Mouse (Mus musculus) limb, embryonic 11.5 days (tissue): ENCODE results near the gene Ip6k1. TPM values are rescaled to one million over a fixed set of nuclear protein-coding genes. Genes with fewer than 3 reads are reported as not detected.

Experiments
- ATAC-seq: fragments of 200-750 bp; cut with Nextera tagmentation; 2 replicates; pipeline ENCODE4 v1.8.0; 2017; ENCODE audit warnings: low read depth; ENCODE audit not compliant: insufficient number of reproducible peaks, low FRiP score, low TSS enrichment
- DNase-seq: peaks from one replicate; pipeline ENCODE4 v3.0.0-alpha.2; 2015; ENCODE audit warnings: low spot score
- H3K27ac ChIP-seq: fragments of 300-500 bp; sonication (generic); replicated peaks from 2 replicates; pipeline ENCODE4 v1.5.1; 2014; ENCODE audit warnings: low read depth, mild to moderate bottlenecking, low read length
- H3K27me3 ChIP-seq: fragments of 300-500 bp; sonication (generic); 2 replicates; pipeline ENCODE4 v1.6.1; 2014; ENCODE audit warnings: mild to moderate bottlenecking, low read length, mixed read lengths; ENCODE audit not compliant: control insufficient read depth, insufficient read depth
- H3K36me3 ChIP-seq: fragments of 300-500 bp; sonication (generic); 2 replicates; pipeline ENCODE4 v1.6.1; 2014; ENCODE audit warnings: mild to moderate bottlenecking, low read length, moderate library complexity, mixed read lengths; ENCODE audit not compliant: control insufficient read depth, insufficient read depth
- H3K4me1 ChIP-seq: fragments of 300-500 bp; sonication (generic); 2 replicates; pipeline ENCODE4 v1.6.1; 2014; ENCODE audit warnings: low read length, mixed read lengths; ENCODE audit not compliant: control insufficient read depth, insufficient read depth
- H3K4me2 ChIP-seq: fragments of 300-500 bp; sonication (generic); 2 replicates; pipeline ENCODE4 v1.6.1; 2014; ENCODE audit warnings: low read depth, mild to moderate bottlenecking, moderate library complexity; ENCODE audit not compliant: severe bottlenecking
- H3K4me3 ChIP-seq: fragments of 300-500 bp; sonication (generic); 2 replicates; pipeline ENCODE4 v1.5.1; 2014; ENCODE audit warnings: low read depth, low read length
- H3K9ac ChIP-seq: fragments of 300-500 bp; sonication (generic); 2 replicates; pipeline ENCODE4 v1.6.1; 2014; ENCODE audit warnings: mild to moderate bottlenecking, low read length
- H3K9me3 ChIP-seq: fragments of 300-500 bp; sonication (generic); 2 replicates; pipeline ENCODE4 v1.6.1; 2016; ENCODE audit warnings: low read length; ENCODE audit not compliant: control insufficient read depth
- WGBS: fragments of 180-500 bp; shearing (Covaris S2); extraction: QIAGEN DNeasy Blood & Tissue Kit; methylation state at CpG from one replicate; pipeline ENCODE4 v1.1.7; 2014; 5-methylcytosine and 5-hydroxymethylcytosine counted together
- microRNA-seq: library from miRNA; unstranded; fragments of <30 nt; microRNA quantifications from one replicate; pipeline ENCODE4, GENCODE M21; 2016
- polyA plus RNA-seq: library from polyadenylated mRNA; unstranded; fragments of >200 nt; fragmentation: Nextera tagmentation; extraction: Ambion mirVana; gene quantifications from 2 replicates; pipeline ENCODE4 v1.2.1, GENCODE M21; 2014

The Ip6k1 gene
- polyA plus RNA-seq, 1 experiment from 2014 or later = 30.5 TPM

DNA sequence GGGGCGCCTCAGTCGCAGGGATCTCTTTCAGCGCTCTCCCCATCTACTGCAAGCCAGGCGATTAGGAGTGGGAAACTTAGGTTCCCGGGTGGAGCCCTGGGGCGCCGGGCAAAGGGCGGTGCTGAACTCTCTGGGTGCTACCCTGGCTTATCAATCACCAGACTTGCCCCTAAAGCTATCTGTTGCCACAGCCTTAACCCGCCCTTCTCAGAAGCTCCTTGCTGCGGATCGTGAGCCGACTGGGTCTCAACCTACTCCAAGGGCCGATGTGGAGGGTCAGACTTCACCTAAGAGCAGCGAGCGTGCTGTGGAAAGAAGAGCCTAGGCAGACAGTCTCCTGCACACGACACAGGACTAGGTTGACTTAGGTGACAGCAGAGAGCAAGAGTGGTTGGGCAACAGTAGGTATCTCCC is 92.7 kb downstream of the Ip6k1 start:
- under 1% methylated on average over 16 of the region's 16 CpGs for WGBS
- peak; percentile 19 for ATAC-seq

DNA sequence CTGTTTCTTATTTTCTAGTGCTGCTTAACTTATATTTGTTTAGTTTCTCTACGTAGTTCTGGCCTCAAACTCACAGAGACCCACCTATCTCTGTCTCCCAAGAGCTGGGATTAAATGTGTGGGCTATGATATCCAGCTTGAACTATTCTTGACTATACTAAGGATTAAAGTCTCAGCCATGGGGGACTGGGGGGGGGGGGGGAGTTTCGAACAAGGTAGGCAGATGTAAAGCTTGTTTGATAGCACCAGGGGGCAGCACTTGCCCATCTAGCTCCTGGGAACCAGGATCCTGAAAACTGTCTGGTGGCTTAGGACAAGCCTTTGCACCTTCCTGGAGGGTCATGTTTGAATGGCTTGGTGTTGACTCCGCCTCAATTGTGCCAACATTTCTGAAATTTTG is 93.2 kb downstream of the Ip6k1 start:
- peak overlapping the region; percentile 88; the same call in 1 of the 2 replicates for H3K4me3 ChIP-seq
- H3K4me1 ChIP-seq = peaks cover 9% of the 10 kb centered on the region
- no peak overlapping the region for H3K9ac ChIP-seq
- H3K27me3 ChIP-seq = no peaks in the 10 kb centered on the region
- peak; percentile 79 for DNase-seq
- no peaks in the 10 kb centered on the region for H3K9me3 ChIP-seq
- H3K27ac ChIP-seq = no peak overlapping the region
- ATAC-seq = no peak
- H3K4me2 ChIP-seq = peak overlapping the region; percentile 93
- WGBS = 11% methylated on average over 3 of the region's 3 CpGs
- peaks cover 3% of the 10 kb centered on the region for H3K36me3 ChIP-seq

More for the DNA sequence above, 92.7 kb downstream of the Ip6k1 start:
- Histone ChIP-seq H3K36me3 (peaks cover 7% of the 10 kb centered on the region), H3K9ac (peak overlapping the region; percentile 55), H3K4me3 (peak overlapping the region; percentile 88), H3K27ac (0 out of 2 replicates have a peak overlapping the region, but pooled peaks have one; percentile 36), H3K4me2 (peak overlapping the region; percentile 93), H3K4me1 (peaks cover 9% of the 10 kb centered on the region), H3K9me3 (no peaks in the 10 kb centered on the region), H3K27me3 (no peaks in the 10 kb centered on the region)
- DNase-seq = peak; percentile 38

DNA sequence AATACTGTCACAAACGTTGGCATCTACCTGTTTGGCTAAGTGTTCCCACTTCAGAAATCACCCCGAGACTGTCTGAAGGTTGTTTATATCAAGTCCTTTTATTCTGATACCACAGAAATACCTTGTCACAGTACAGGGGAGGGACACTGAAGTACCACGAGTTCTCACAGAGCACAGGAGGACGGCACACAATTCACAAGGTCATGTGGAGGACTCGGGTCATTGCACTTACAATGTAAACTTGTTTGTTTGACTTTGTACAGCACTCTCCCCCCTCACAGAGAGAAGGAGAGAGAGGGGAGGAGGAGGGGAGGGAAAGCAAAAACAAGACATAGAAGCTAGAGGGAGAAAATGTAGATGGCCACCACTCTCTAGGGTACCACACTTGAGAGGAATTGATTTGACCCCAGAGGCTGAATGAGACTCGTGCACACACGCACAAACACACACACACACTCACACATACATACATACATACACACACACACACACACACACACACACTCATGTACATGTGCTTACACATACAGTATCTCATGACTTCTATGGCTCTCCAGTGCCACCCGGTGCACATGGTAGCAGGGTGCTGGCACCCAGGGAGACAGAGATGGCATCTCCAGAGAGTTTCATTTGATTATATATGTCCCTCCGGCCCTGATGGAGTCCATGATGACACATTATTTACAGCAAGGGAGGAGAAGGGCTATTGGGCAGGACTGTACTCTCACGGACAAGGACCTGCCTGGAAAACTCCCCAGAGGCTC is 93.8 kb downstream of the Ip6k1 start:
- H3K4me1 ChIP-seq = peaks cover 9% of the 10 kb centered on the region
- ATAC-seq (no peak), DNase-seq (no peak)
- H3K4me3 ChIP-seq = no peak overlapping the region
- WGBS = 65% methylated on average over 10 of the region's 10 CpGs
- no peaks in the 10 kb centered on the region for H3K9me3 ChIP-seq
- peak overlapping the region; percentile 93; the same call in 1 of the 2 replicates for H3K4me2 ChIP-seq
- H3K27me3 ChIP-seq = no peaks in the 10 kb centered on the region
- no peak overlapping the region for H3K27ac ChIP-seq
- H3K36me3 ChIP-seq = peaks cover 3% of the 10 kb centered on the region
- H3K9ac ChIP-seq = no peak overlapping the region

Small RNA genes within 50 kb of the gene (microRNA-seq; reads per million reads assigned to microRNA genes)
- not detected for gene Mir7088

Other genes with a start within 250 kb of the Ip6k1 start
- gene Rbm5, start 231.5 kb upstream of the Ip6k1 start, polyA plus RNA-seq = 179 and 195 TPM in 2 replicates
- gene Rbm6, start 129.3 kb upstream of the Ip6k1 start, polyA plus RNA-seq = 91.1 and 103 TPM in 2 replicates
- gene Mon1a, start 114.3 kb upstream of the Ip6k1 start, polyA plus RNA-seq = 12.4 and 12.6 TPM in 2 replicates
- gene Mst1r, start 95.6 kb upstream of the Ip6k1 start, polyA plus RNA-seq = 0.35 and 0.36 TPM in 2 replicates
- gene Actl11, start 74.0 kb upstream of the Ip6k1 start, polyA plus RNA-seq = not detected in 2 replicates
- gene Camkv, start 66.8 kb upstream of the Ip6k1 start, polyA plus RNA-seq = 4.4 and 4.6 TPM in 2 replicates
- 40.4 and 41.4 TPM in 2 replicates for gene Traip, start 52.4 kb upstream of the Ip6k1 start, polyA plus RNA-seq
- 20.1 and 23.4 TPM in 2 replicates for gene Uba7, start 27.0 kb upstream of the Ip6k1 start, polyA plus RNA-seq
- 7.3 and 7.9 TPM in 2 replicates for gene Gm20661, start 19.4 kb upstream of the Ip6k1 start, polyA plus RNA-seq
- 165 and 174 TPM in 2 replicates for gene Inka1, start 16.6 kb upstream of the Ip6k1 start, polyA plus RNA-seq
- 16.8 and 19.7 TPM in 2 replicates for gene Cdhr4, start 10.0 kb upstream of the Ip6k1 start, polyA plus RNA-seq
- 0.87 and 0.96 TPM in 2 replicates for gene Gm20662, start 6.2 kb upstream of the Ip6k1 start, polyA plus RNA-seq
- 20.6 and 22.0 TPM in 2 replicates for gene Gmppb, start 46.7 kb downstream of the Ip6k1 start, polyA plus RNA-seq
- 1.7 and 1.9 TPM in 2 replicates for gene Amigo3, start 50.7 kb downstream of the Ip6k1 start, polyA plus RNA-seq
- 0.37 and 1.3 TPM in 2 replicates for gene Mst1, start 77.9 kb downstream of the Ip6k1 start, polyA plus RNA-seq
- gene Rnf123, start 80.8 kb downstream of the Ip6k1 start, polyA plus RNA-seq = 26.4 and 29.9 TPM in 2 replicates
- gene Apeh, start 92.1 kb downstream of the Ip6k1 start, polyA plus RNA-seq = 56.3 and 63.4 TPM in 2 replicates
- 1.3 and 1.5 TPM in 2 replicates for gene Bsn, start 187.9 kb downstream of the Ip6k1 start, polyA plus RNA-seq